Mouse (Mus musculus) lung, adult 2 months (tissue): ENCODE results near the gene Rxra.

Experiments used
- CTCF ChIP-seq: fragments of 200-500 bp; IDR thresholded peaks from 2 replicates; pipeline ENCODE4 v1.5.1; 2011; ENCODE audit warnings: mild to moderate bottlenecking, low read length, control low read depth; ENCODE audit not compliant: insufficient read depth
- POLR2A ChIP-seq: fragments of 200-500 bp; IDR thresholded peaks from 2 replicates; pipeline ENCODE4 v1.6.1; 2011; ENCODE audit warnings: low read depth, mild to moderate bottlenecking, control low read depth, low read length, borderline replicate concordance; ENCODE audit errors: extremely low read depth

DNA sequence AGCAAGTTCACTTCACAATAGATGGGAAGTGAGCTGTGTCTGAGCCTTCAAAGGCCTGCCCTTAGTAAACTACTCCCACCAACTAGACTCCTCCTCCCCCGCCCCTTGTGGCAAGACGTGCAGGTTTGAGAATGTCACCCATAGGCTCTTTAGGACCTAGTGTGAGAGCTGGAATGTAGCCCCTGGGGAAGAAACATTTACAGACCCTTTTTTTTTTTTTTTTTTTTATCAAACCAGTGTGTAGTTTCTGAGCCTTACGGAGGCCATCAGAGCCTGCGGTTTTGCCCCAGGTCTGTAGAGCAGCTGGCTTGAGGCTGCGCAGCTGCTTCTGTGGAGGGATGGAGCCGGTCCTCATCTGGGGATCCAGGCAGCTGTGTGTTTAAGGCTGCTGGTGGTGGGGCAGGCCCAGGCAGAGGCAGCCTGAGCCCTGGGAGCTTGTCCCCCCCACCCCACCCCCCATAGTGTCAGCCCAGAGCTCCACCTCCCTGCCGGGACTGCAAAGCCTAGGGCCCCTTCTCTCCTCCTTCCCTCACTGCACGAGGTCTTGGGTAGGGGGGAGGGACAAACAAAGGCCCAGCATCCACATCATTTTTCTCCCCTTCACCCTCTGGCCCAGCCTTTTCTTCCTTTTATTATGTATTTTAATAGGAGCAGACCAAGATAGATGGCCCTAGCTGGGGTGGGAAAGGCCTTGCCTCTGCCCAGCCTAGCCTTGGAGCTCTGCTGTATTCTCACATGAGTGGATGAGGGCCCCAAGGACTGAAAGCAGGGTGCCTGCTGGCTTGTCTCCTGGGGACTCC, 26.2 kb upstream of the Rxra start:
- no peak for TF ChIP-seq CTCF
- TF ChIP-seq POLR2A: no peak
